Mouse (Mus musculus) liver, adult 2 months (tissue): ENCODE data around the gene Tpm4. TPM values are rescaled to one million over a fixed set of nuclear protein-coding genes. Genes with fewer than 3 reads are reported as not detected.
A peak's percentile ranks its signal among the peaks of the same experiment; 100 is the strongest.

Experiments
- DNase-seq: peaks from one replicate; pipeline ENCODE4 v3.0.0-alpha.2; 2011; ENCODE audit warnings: low read depth, low spot score; ENCODE audit errors: extremely low read depth
- H3K27ac ChIP-seq: fragments of 200-500 bp; replicated peaks from 2 replicates; pipeline ENCODE4 v1.5.1; 2012; ENCODE audit warnings: low read depth, mild to moderate bottlenecking, control low read depth, inconsistent platforms, low read length; ENCODE audit not compliant: insufficient read depth
- H3K27me3 ChIP-seq: fragments of 200-500 bp; 2 replicates; pipeline ENCODE4 v1.6.1; 2012; ENCODE audit warnings: mild to moderate bottlenecking, moderate library complexity, low read length, inconsistent platforms; ENCODE audit not compliant: control insufficient read depth, insufficient read depth
- H3K36me3 ChIP-seq: fragments of 200-500 bp; 2 replicates; pipeline ENCODE4 v1.6.1; 2012; ENCODE audit warnings: low read length, inconsistent platforms; ENCODE audit not compliant: control insufficient read depth, insufficient read depth
- H3K4me1 ChIP-seq: fragments of 200-500 bp; 2 replicates; pipeline ENCODE4 v1.6.1; 2011; ENCODE audit warnings: low read length; ENCODE audit not compliant: control insufficient read depth, insufficient read depth
- H3K4me3 ChIP-seq: fragments of 200-500 bp; 2 replicates; pipeline ENCODE4 v1.5.1; 2011; ENCODE audit warnings: low read depth, mild to moderate bottlenecking, control low read depth, low read length, moderate library complexity; ENCODE audit not compliant: insufficient read depth
- H3K79me2 ChIP-seq: fragments of 200-500 bp; 2 replicates; pipeline ENCODE4 v1.6.1; 2012; ENCODE audit warnings: inconsistent platforms, mild to moderate bottlenecking, low read length, moderate library complexity; ENCODE audit not compliant: control insufficient read depth, insufficient read depth
- H3K9ac ChIP-seq: fragments of 200-500 bp; 2 replicates; pipeline ENCODE4 v1.6.1; 2012; ENCODE audit warnings: low read depth, mild to moderate bottlenecking, control low read depth, inconsistent platforms, low read length
- CTCF ChIP-seq: fragments of 200-500 bp; IDR thresholded peaks from 2 replicates; pipeline ENCODE4 v1.5.1; 2011; ENCODE audit warnings: low read depth, low read length, control low read depth
- POLR2A ChIP-seq: fragments of 200-500 bp; IDR thresholded peaks from 2 replicates; pipeline ENCODE4 v1.6.1; 2011; ENCODE audit warnings: low read length, control low read depth; ENCODE audit not compliant: insufficient read depth; ENCODE audit errors: extremely low read depth
- WGBS: fragments of 180-500 bp; shearing (Covaris S2); methylation state at CpG from one replicate; pipeline ENCODE4 v1.1.7; 2018; 5-methylcytosine and 5-hydroxymethylcytosine counted together
- polyA plus RNA-seq: library from polyadenylated mRNA; depleted of rRNA; stranded (reverse); fragments of >200 nt; gene quantifications from 2 replicates; pipeline ENCODE4 v1.2.3, GENCODE M21; 2012
- total RNA-seq: library from RNA; depleted of rRNA; stranded (reverse); fragments of >200 nt; gene quantifications from 2 replicates; pipeline ENCODE4 v1.2.3, GENCODE M21; 2014

Gene Tpm4
- total and polyA plus RNA-seq, 2 experiments, result 10.1 to 23.8 TPM

DNA sequence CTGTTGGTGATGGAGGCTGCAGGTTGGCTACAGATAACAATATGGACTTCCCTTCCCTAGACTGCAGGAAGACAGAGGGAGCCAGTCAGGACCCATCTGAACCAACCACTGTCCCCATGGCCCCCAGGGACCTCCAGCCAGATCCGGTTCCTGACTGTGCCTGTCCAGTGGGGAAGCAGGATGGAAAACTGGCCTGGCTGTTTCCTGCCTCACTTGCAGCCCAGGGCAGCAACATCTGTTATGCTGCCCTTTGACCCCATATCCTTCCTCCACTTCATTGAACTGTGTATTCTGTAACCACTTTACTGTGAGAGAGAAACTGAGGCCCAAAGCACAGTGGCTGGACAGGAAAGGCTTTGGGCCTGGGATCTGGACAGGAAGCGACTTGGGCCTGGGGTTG lies 3.5 kb upstream of the Tpm4 start:
- 86% methylated on average over 2 of the region's 2 CpGs for WGBS

DNA sequence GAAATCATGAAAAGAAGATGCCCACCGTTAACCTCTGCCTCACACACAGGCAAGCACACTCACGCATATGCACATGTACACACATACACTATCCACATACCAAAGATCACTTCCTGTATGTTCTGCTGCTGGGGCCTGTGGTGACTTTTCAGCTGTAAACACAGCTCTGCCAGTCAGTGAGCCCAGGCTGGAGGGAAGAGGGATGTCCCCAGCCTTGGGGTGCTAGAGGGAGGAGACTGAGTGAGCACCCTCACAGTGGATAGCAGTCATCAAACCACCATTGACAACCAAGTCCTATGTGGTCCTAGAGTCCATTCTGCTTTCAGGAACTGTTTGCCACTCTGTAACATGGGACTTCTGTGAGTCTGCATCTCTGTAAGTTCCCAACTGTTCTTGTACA lies 2.9 kb upstream of the Tpm4 start:
- H3K36me3 ChIP-seq, result no peaks in the 10 kb centered on the region
- TF ChIP-seq CTCF (no peak), POLR2A (no peak)
- H3K27ac ChIP-seq, result no peak overlapping the region
- peaks cover 7% of the 10 kb centered on the region; the same call in 1 of the 2 replicates for H3K4me1 ChIP-seq
- WGBS, result 74% methylated on average over 2 of the region's 2 CpGs
- no peaks in the 10 kb centered on the region for H3K27me3 ChIP-seq
- no peaks in the 10 kb centered on the region for H3K79me2 ChIP-seq
- H3K4me3 ChIP-seq, result no peak overlapping the region
- no peak for DNase-seq
- no peak overlapping the region for H3K9ac ChIP-seq

More for the DNA sequence above, 3.5 kb upstream of the Tpm4 start:
- Histone ChIP-seq H3K4me3 (no peak overlapping the region), H3K9ac (no peak overlapping the region), H3K4me1 (peaks cover 6% of the 10 kb centered on the region; the same call in 1 of the 2 replicates), H3K27me3 (no peaks in the 10 kb centered on the region), H3K79me2 (no peaks in the 10 kb centered on the region), H3K36me3 (no peaks in the 10 kb centered on the region), H3K27ac (no peak overlapping the region; the same call in 1 of the 2 replicates)
- TF ChIP-seq CTCF (no peak), POLR2A (no peak)
- no peak for DNase-seq

DNA sequence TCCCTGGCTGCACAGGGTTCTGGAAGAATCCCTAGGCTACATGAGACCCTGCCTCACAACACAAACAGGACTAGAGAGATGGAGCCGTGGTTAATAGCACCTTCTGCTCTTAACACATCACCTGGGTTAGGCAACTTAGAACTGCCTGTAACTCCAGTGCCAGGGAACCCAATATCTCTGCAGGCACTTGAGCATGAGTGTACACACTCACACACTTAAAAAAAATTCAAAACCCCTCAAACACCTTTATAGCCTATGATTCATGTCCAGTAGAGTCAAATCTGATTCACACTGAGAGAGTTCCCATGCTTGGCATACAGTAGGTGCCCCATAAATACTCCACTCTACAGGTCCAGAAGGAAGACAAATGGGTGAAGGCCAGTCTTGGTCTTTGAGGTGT lies 2.4 kb upstream of the Tpm4 start:
- Histone ChIP-seq H3K27ac (no peak overlapping the region), H3K36me3 (no peaks in the 10 kb centered on the region), H3K79me2 (peaks cover under 1% of the 10 kb centered on the region; the same call in 1 of the 2 replicates), H3K27me3 (no peaks in the 10 kb centered on the region), H3K4me3 (no peak overlapping the region), H3K4me1 (peaks cover 7% of the 10 kb centered on the region; the same call in 1 of the 2 replicates), H3K9ac (no peak overlapping the region)
- 84% methylated on average over 1 of the region's 1 CpGs for WGBS
- no peak for TF ChIP-seq POLR2A
- TF ChIP-seq CTCF, result no peak
- no peak for DNase-seq

GRCm38 (mm10) chr8:72132891-72133290 lies 1.9 kb upstream of the Tpm4 start:
- no peak for DNase-seq
- Histone ChIP-seq H3K27ac (peak overlapping the region; percentile 44; the same call in 1 of the 2 replicates), H3K27me3 (no peaks in the 10 kb centered on the region), H3K36me3 (no peaks in the 10 kb centered on the region), H3K4me3 (no peak overlapping the region), H3K79me2 (peaks cover 3% of the 10 kb centered on the region; the same call in 1 of the 2 replicates), H3K9ac (no peak overlapping the region), H3K4me1 (peaks cover 7% of the 10 kb centered on the region; the same call in 1 of the 2 replicates)
- no peak for TF ChIP-seq POLR2A
- no peak for TF ChIP-seq CTCF
- 58% methylated on average over 1 of the region's 1 CpGs for WGBS

DNA sequence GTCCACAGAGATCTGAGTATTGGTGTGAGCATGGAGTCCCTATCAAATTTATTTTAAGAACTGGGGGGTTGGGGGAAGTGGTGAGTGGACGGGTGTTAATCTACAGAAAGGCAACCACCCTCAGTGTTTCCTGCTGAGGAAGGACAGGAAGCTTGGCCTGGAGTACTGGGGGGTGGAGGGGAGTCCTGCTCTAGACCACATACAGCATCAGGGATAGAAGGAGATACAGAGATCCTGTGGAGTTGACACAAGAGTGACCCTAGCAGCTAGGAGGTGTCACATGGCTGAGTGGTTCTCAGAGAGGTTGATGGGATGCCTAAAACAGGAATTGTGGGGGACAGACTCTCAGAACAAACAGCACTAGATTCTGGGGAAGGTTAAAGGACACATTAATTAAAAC lies 1.3 kb upstream of the Tpm4 start:
- Histone ChIP-seq H3K9ac (no peak overlapping the region), H3K4me1 (peaks cover 7% of the 10 kb centered on the region; the same call in 1 of the 2 replicates), H3K27me3 (no peaks in the 10 kb centered on the region), H3K4me3 (no peak overlapping the region), H3K79me2 (peaks cover 3% of the 10 kb centered on the region; the same call in 1 of the 2 replicates), H3K27ac (no peak overlapping the region), H3K36me3 (0 out of 2 replicates have a peak, but pooled peaks cover 1% of the 10 kb centered on the region)
- 74% methylated on average over 1 of the region's 1 CpGs for WGBS
- DNase-seq, result no peak
- TF ChIP-seq CTCF, result no peak
- no peak for TF ChIP-seq POLR2A

- TF ChIP-seq POLR2A, result no peak
- 0 out of 2 replicates have a peak, but pooled peaks have one; percentile 3 for TF ChIP-seq CTCF
- Histone ChIP-seq H3K79me2 (peaks cover 3% of the 10 kb centered on the region; the same call in 1 of the 2 replicates), H3K4me1 (peaks cover 7% of the 10 kb centered on the region; the same call in 1 of the 2 replicates), H3K36me3 (peaks cover 10% of the 10 kb centered on the region), H3K4me3 (peak overlapping the region; percentile 83), H3K9ac (peak overlapping the region; percentile 88), H3K27me3 (no peaks in the 10 kb centered on the region), H3K27ac (peak overlapping the region; percentile 58)
- under 1% methylated on average over 62 of the region's 62 CpGs for WGBS
- DNase-seq, result no peak
Measured at GRCm38 (mm10) chr8:72135446-72136301, 899 bp downstream of the Tpm4 start.
